Mouse (Mus musculus): ENCODE measurements around the gene Gm21188. TPM values are rescaled to one million over a fixed set of nuclear protein-coding genes. Genes with fewer than 3 reads are reported as not detected.
A peak's percentile ranks its signal among the peaks of the same experiment; 100 is the strongest.
"Not testable (repeated sequence)": the region's sequence is repeated elsewhere in the genome, so short reads cannot be mapped to it uniquely, and the experiment has no call there.

Gene Gm21188
- total RNA-seq, 1 experiment from 2014 or later = 2.2 TPM

DNA sequence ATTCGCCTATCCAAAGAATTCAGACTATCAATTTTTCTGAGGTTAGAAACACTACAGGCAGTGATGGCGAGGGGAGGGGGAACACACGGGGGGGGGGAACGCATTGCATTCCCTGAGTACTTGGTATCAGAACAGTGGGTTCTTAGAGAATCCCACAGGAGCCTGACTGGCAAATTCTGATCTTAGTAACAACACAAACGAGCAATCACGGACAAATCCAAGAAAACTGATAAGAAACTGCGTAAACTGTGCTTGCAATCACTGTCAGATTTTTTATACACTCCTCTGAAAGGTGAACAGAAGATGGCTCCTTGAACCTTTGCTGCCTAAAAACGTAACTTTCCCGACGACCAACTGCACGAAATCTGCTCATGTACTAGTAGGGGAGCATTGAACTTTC, 24.6 kb downstream of the Gm21188 start:
- ATAC-seq (replicated peaks; ENCODE audit: low read depth, poor library complexity, severe bottlenecking) = not testable (repeated sequence)

- ATAC-seq (replicated peaks; ENCODE audit: low read depth, poor library complexity, severe bottlenecking) = not testable (repeated sequence)
Observed at GRCm38 (mm10) chr13:120026911-120027310, 25.1 kb downstream of the Gm21188 start, which contains the start of gene Gm36079. Gm36079 (minus strand) TSS chr13:120027011.

GRCm38 (mm10) chr13:120026373-120026772, 25.6 kb downstream of the Gm21188 start:
- ATAC-seq (replicated peaks; ENCODE audit: low read depth, poor library complexity, severe bottlenecking) = not testable (repeated sequence)

- ATAC-seq (replicated peaks; ENCODE audit: low read depth, poor library complexity, severe bottlenecking) = not testable (repeated sequence)
Observed at GRCm38 (mm10) chr13:120025576-120025975, 26.4 kb downstream of the Gm21188 start.

GRCm38 (mm10) chr13:120025004-120025403, 27.0 kb downstream of the Gm21188 start:
- ATAC-seq (replicated peaks; ENCODE audit: low read depth, poor library complexity, severe bottlenecking) = not testable (repeated sequence)

GRCm38 (mm10) chr13:120024581-120024980, 27.4 kb downstream of the Gm21188 start:
- not testable (repeated sequence) for ATAC-seq (replicated peaks; ENCODE audit: low read depth, poor library complexity, severe bottlenecking)

GRCm38 (mm10) chr13:120021477-120021876, 30.5 kb downstream of the Gm21188 start:
- ATAC-seq (replicated peaks; ENCODE audit: low read depth, poor library complexity, severe bottlenecking) = not testable (repeated sequence)

- peak; percentile 64; the same call in 1 of the 2 replicates for ATAC-seq (replicated peaks; ENCODE audit: low read depth, poor library complexity, severe bottlenecking)
Observed at GRCm38 (mm10) chr13:120015348-120016007, 36.5 kb downstream of the Gm21188 start.

GRCm38 (mm10) chr13:120013962-120014361, 38.0 kb downstream of the Gm21188 start:
- peak; percentile 50 for ATAC-seq (replicated peaks; ENCODE audit: low read depth, poor library complexity, severe bottlenecking)

GRCm38 (mm10) chr13:120013544-120013943, 38.5 kb downstream of the Gm21188 start:
- ATAC-seq (replicated peaks; ENCODE audit: low read depth, poor library complexity, severe bottlenecking) = peak; percentile 15; the same call in 1 of the 2 replicates

- peak; percentile 54 for ATAC-seq (replicated peaks; ENCODE audit: low read depth, poor library complexity, severe bottlenecking)
Observed at GRCm38 (mm10) chr13:120010068-120010467, 41.9 kb downstream of the Gm21188 start.

DNA sequence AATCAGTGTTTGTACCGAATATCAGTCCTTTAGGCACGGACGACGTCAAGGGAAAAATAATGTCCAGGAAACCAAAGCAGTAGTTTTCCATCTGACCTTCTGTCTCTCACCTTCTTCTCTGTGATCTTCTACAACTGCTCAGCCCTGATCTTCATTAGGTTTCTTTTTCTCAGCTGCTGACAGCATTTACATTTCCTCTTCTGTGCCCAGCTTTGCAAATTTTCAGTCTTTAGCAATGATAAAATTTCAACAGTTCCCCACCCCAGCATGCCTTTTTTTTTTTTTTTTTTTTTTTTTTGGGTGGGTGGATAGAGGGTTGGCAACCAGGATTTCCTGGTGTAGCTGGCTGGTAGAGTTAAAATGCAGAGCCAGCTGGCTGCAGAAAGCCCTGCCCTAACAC, 52.8 kb downstream of the Gm21188 start:
- ATAC-seq (replicated peaks; ENCODE audit: low read depth, poor library complexity, severe bottlenecking) = 0 out of 2 replicates have a peak, but pooled peaks have one; percentile 19

- peak; percentile 99 for ATAC-seq (replicated peaks; ENCODE audit: low read depth, poor library complexity, severe bottlenecking)
Observed at GRCm38 (mm10) chr13:119998442-119999086, 53.4 kb downstream of the Gm21188 start.

DNA sequence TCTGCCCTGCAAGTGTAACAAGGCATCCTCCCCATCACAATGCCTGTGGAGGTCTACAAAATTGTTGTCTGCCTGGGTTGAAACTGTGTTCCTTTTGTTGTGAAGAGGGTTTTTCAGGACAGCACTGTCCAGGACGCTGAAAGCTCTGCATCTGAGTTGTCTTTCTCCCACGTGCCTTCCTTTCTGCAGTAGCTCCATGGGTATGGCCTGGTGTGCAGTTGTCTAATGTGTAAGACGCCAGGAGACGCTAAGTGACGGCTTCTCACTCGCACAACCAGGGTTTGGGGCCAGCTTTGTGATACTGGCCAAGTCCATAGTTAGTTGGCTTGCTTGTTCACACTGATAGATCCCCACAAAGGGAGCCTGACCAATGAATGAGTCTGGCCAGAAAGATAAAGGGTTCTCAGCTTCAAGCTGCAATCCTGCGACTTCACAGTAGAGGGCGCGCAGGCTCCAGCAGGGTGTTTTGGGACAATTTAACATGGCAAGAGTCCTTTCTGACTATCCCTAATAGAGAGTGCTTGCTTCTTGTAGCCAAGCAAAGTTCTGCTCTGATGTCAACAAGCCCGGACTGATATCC, 60.0 kb downstream of the Gm21188 start:
- ATAC-seq (replicated peaks; ENCODE audit: low read depth, poor library complexity, severe bottlenecking) = peak; percentile 91

GRCm38 (mm10) chr13:119991264-119991663, 60.7 kb downstream of the Gm21188 start:
- peak; percentile 90 for ATAC-seq (replicated peaks; ENCODE audit: low read depth, poor library complexity, severe bottlenecking)

Other genes starting within 250 kb of the Gm21188 start
- not detected in 2 replicates for gene AF067063, start 222.0 kb downstream of the Gm21188 start, total RNA-seq (2017)
- not detected in 2 replicates for gene D13Ertd608e, start 216.2 kb downstream of the Gm21188 start, total RNA-seq (2017)
- gene Tcstv1, start 157.4 kb downstream of the Gm21188 start, total RNA-seq (2017) = not detected in 2 replicates
- gene Gm21761, start 122.9 kb downstream of the Gm21188 start, total RNA-seq (2017) = 0.59 TPM in 1 of 2 replicates, not detected in the other
- gene B020031M17Rik, start 101.4 kb downstream of the Gm21188 start, total RNA-seq (2017) = not detected in 2 replicates
- not detected in 2 replicates for gene Gm36079, start 25.2 kb downstream of the Gm21188 start, total RNA-seq (2017)
- gene Gm20767, start 88.1 kb upstream of the Gm21188 start, total RNA-seq (2017) = not detected in 2 replicates
- gene Gm21818, start 120.2 kb upstream of the Gm21188 start, total RNA-seq (2017) = not detected in 2 replicates
- gene Gm21762, start 163.8 kb upstream of the Gm21188 start, total RNA-seq (2017) = not detected in 2 replicates
- not detected in 2 replicates for gene Gm21731, start 186.9 kb upstream of the Gm21188 start, total RNA-seq (2017)
- not detected in 2 replicates for gene AF067061, start 210.9 kb upstream of the Gm21188 start, total RNA-seq (2017)
- gene BC147527, start 248.2 kb upstream of the Gm21188 start, total RNA-seq (2017) = 11.0 and 14.2 TPM in 2 replicates